Mouse (Mus musculus) olfactory bulb, adult 2 months (tissue): ENCODE data around the gene Taf3. TPM values are rescaled to one million over a fixed set of nuclear protein-coding genes. Genes with fewer than 3 reads are reported as not detected.

Experiments used
- H3K27ac ChIP-seq: fragments of 200-500 bp; 2 replicates; pipeline ENCODE4 v1.5.1; 2012; ENCODE audit warnings: low read depth, low read length; ENCODE audit not compliant: insufficient read depth
- H3K4me1 ChIP-seq: fragments of 200-500 bp; 2 replicates; pipeline ENCODE4 v1.6.1; 2012; ENCODE audit warnings: low read length; ENCODE audit not compliant: control insufficient read depth, insufficient read depth
- H3K4me3 ChIP-seq: fragments of 200-500 bp; 2 replicates; pipeline ENCODE4 v1.5.1; 2012; ENCODE audit warnings: mild to moderate bottlenecking, low read depth, low read length, moderate library complexity; ENCODE audit not compliant: insufficient read depth
- CTCF ChIP-seq: fragments of 200-500 bp; IDR thresholded peaks from 2 replicates; pipeline ENCODE4 v1.5.1; 2012; ENCODE audit warnings: low read depth, mild to moderate bottlenecking, low read length, moderate library complexity; ENCODE audit not compliant: insufficient read depth
- POLR2A ChIP-seq: fragments of 200-500 bp; IDR thresholded peaks from 2 replicates; pipeline ENCODE4 v1.6.1; 2012; ENCODE audit warnings: mild to moderate bottlenecking, low read depth, low read length, moderate library complexity; ENCODE audit not compliant: insufficient read depth
- WGBS: fragments of 180-500 bp; shearing (Covaris S2); methylation state at CpG from one replicate; pipeline ENCODE4 v1.1.7; 2018; 5-methylcytosine and 5-hydroxymethylcytosine counted together
- polyA plus RNA-seq: library from polyadenylated mRNA; stranded (reverse); fragments of >200 nt; gene quantifications from 2 replicates; pipeline ENCODE4 v1.2.4, GENCODE M21; 2012; ENCODE audit warnings: low replicate concordance; ENCODE audit not compliant: missing spikeins, insufficient read depth, insufficient read length

Taf3 gene
- polyA plus RNA-seq = not detected in 2 replicates

DNA sequence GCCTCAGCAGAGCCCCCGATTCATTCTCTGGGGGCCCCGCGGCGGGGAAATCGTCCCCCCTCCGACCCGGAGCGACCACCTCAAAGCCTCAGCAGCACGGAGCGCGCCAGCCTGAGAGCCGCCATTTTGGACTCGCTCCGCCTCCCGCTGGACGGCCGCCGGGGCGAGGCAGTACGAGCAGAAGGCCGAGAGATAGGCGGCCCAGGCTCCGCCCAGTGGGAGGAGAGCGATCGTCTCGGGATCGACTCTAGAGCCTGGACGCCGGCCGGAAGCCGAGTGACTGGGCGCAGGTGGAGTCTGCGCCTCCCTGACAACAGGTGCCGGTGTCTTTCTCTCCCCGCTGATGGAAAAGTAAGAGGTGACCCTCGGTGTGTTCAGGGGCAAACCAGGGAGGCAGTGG is at the start of gene Taf3:
TSS of gene Taf3 (minus strand) at position 136 of the 400 bp plus-strand sequence.
- WGBS = under 1% methylated on average over 36 of the region's 36 CpGs
- H3K4me3 ChIP-seq = peak within 1 kb of the TSS; percentile 81
- TF ChIP-seq CTCF = no peak
- TF ChIP-seq POLR2A = peak; percentile 83
- peaks cover 2% of the 10 kb centered on the region for H3K4me1 ChIP-seq
- H3K27ac ChIP-seq = 0 out of 2 replicates have a peak within 1 kb of the TSS, but pooled peaks have one; percentile 27

- WGBS = 94% methylated on average over 14 of the region's 14 CpGs
- no peaks in the 10 kb centered on the region for H3K4me1 ChIP-seq
- no peak overlapping the region for H3K4me3 ChIP-seq
- H3K27ac ChIP-seq = no peak overlapping the region
- no peak for TF ChIP-seq CTCF
- TF ChIP-seq POLR2A = no peak
Measured at GRCm38 (mm10) chr2:10094327-10095100, 46.1 kb upstream of the Taf3 start.

- H3K27ac ChIP-seq = no peak overlapping the region
- no peaks in the 10 kb centered on the region for H3K4me1 ChIP-seq
- WGBS = 72% methylated on average over 8 of the region's 8 CpGs
- no peak for TF ChIP-seq CTCF
- TF ChIP-seq POLR2A = no peak
- no peak overlapping the region for H3K4me3 ChIP-seq
Measured at GRCm38 (mm10) chr2:10087256-10087850, 39.0 kb upstream of the Taf3 start.

- Histone ChIP-seq H3K4me3 (no peak overlapping the region), H3K4me1 (peaks cover 9% of the 10 kb centered on the region; the same call in 1 of the 2 replicates), H3K27ac (no peak overlapping the region)
- WGBS = 86% methylated on average over 1 of the region's 1 CpGs
- no peak for TF ChIP-seq POLR2A
- TF ChIP-seq CTCF = no peak
Measured at GRCm38 (mm10) chr2:10082737-10083136, 34.3 kb upstream of the Taf3 start.

- TF ChIP-seq POLR2A (no peak), CTCF (no peak)
- peaks cover 14% of the 10 kb centered on the region; the same call in 1 of the 2 replicates for H3K4me1 ChIP-seq
- H3K4me3 ChIP-seq = no peak overlapping the region
- H3K27ac ChIP-seq = no peak overlapping the region
- WGBS = 86% methylated on average over 5 of the region's 5 CpGs
Measured at GRCm38 (mm10) chr2:10081453-10082080, 33.2 kb upstream of the Taf3 start.

- H3K4me1 ChIP-seq = peaks cover 21% of the 10 kb centered on the region
- peak within 1 kb of the TSS; percentile 94 for H3K4me3 ChIP-seq
- TF ChIP-seq CTCF = peak; percentile 49; the same call in 1 of the 2 replicates
- TF ChIP-seq POLR2A = peak; percentile 93
- under 1% methylated on average over 61 of the region's 61 CpGs for WGBS
- H3K27ac ChIP-seq = peak within 1 kb of the TSS; percentile 98
Measured at GRCm38 (mm10) chr2:10080310-10081010, 32.1 kb upstream of the Taf3 start, which contains the start of the genes Atp5c1 and Kin. Gene Atp5c1 (minus strand): TSS chr2:10080510. Gene Kin (plus strand): TSS chr2:10080593.

DNA sequence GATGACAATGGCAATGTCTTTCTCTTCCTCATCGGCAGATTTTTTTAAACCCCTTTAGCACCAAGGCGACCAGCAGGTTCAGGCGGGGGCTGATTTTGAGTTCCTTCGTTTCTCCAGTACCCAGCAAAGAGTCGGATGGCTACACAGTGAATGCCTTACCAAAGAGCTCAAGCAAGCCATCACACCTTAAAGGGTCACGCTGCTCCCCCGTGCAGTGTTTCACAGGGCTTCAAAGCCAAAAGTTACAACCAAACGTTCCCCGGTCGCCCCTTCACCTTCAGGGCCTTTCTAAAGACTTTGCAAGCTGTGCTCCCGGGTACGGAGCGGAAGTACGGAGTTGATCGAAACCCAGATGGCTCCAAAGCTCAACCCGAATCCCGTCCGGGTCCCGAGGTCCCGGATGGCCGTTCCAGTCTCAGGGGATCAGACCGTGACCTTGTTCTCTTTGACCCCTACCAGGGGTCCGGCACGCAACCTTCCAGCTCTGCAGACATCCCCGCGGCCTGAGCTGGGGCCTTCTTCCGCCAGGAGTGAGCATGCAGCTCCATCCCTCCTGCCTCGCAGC is 31.4 kb upstream of the Taf3 start:
- under 1% methylated on average over 28 of the region's 28 CpGs for WGBS
- Histone ChIP-seq H3K4me3 (peak overlapping the region; percentile 94), H3K27ac (peak overlapping the region; percentile 98), H3K4me1 (peaks cover 26% of the 10 kb centered on the region)
- TF ChIP-seq CTCF = no peak
- no peak for TF ChIP-seq POLR2A

DNA sequence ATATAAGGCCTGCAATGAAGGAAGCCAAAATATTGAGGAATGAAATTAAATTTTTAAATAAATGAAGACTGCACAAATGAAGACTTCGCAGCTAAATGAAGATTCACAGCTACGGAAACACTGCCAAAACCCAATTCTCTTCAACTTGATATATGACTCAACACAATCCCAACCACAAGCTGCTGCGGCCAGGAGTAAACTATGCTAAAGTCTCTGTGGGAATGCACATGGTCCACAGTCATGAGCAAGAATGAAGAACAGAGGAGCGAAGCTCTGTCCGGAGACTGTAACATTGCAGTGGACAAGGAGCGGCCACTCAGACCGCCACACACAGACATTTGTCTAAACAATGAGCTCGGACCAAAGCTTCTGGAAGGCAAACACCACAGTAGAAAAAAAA is 28.3 kb upstream of the Taf3 start:
- H3K4me1 ChIP-seq = peaks cover 38% of the 10 kb centered on the region
- TF ChIP-seq POLR2A (no peak), CTCF (no peak)
- peak overlapping the region; percentile 25; the same call in 1 of the 2 replicates for H3K4me3 ChIP-seq
- no peak overlapping the region for H3K27ac ChIP-seq
- WGBS = 57% methylated on average over 8 of the region's 8 CpGs
